Mouse (Mus musculus) left cerebral cortex, postnatal 10 days (tissue): ENCODE measurements around the gene 1110008P14Rik. TPM values are rescaled to one million over a fixed set of nuclear protein-coding genes. Genes with fewer than 3 reads are reported as not detected.

Experiments used
- DNase-seq, 2 experiments: peaks; one replicate each; pipeline ENCODE4 v3.0.0; 2021 to 2022; ENCODE audit warnings: low spot score in 2 of 2, mixed read lengths in 1 of 2; ENCODE audit errors: extremely low spot score in 1 of 2
- intact Hi-C: fragments of 180-260 bp; cut with DNase I; formaldehyde crosslinking; loops from one replicate; pipeline ENCODE4 v1.15.1; 2025
- total RNA-seq, 2 experiments: library from RNA; stranded (reverse); gene quantifications; 2 replicates each; pipeline ENCODE4 v1.2.3; 2021

1110008P14Rik gene
- total RNA-seq, 2 experiments from 2014 or later = 168 to 176 TPM

- intact Hi-C loops = no loop called here
- no peak for DNase-seq
Observed at GRCm38 (mm10) chr2:32349625-32350255, 32.0 kb downstream of the 1110008P14Rik start.

GRCm38 (mm10) chr2:32348311-32348710 is 33.4 kb downstream of the 1110008P14Rik start:
- intact Hi-C loops = no loop called here
- DNase-seq = no peak

GRCm38 (mm10) chr2:32347019-32347418 is 34.7 kb downstream of the 1110008P14Rik start:
- intact Hi-C loops = no loop called here
- no peak for DNase-seq

GRCm38 (mm10) chr2:32344598-32345321 is 37.0 kb downstream of the 1110008P14Rik start:
- no peak for DNase-seq
- intact Hi-C loops = no loop called here

- intact Hi-C loops = no loop called here
- peak in 1 of 2 experiments; percentile 53 for DNase-seq
Observed at GRCm38 (mm10) chr2:32344056-32344455, 37.7 kb downstream of the 1110008P14Rik start.

GRCm38 (mm10) chr2:32343351-32343671 is 38.4 kb downstream of the 1110008P14Rik start:
- DNase-seq = no peak
- intact Hi-C loops = no loop called here

GRCm38 (mm10) chr2:32342539-32343350 is 39.0 kb downstream of the 1110008P14Rik start:
- DNase-seq = peak in 1 of 2 experiments; percentile 64
- intact Hi-C loops = no loop called here

GRCm38 (mm10) chr2:32342039-32342438 is 39.7 kb downstream of the 1110008P14Rik start:
- DNase-seq = no peak
- intact Hi-C loops = no loop called here

- DNase-seq = peak in 1 of 2 experiments; percentile 26
- intact Hi-C loops = no loop called here
Observed at GRCm38 (mm10) chr2:32341634-32341939, 40.2 kb downstream of the 1110008P14Rik start.

- intact Hi-C loops = no loop called here
- peak in 1 of 2 experiments; percentile 31 for DNase-seq
Observed at GRCm38 (mm10) chr2:32340836-32341633, 40.7 kb downstream of the 1110008P14Rik start.

- peak in 1 of 2 experiments; percentile 45 for DNase-seq
- intact Hi-C loops = no loop called here
Observed at GRCm38 (mm10) chr2:32339912-32340642, 41.7 kb downstream of the 1110008P14Rik start.

GRCm38 (mm10) chr2:32335888-32336287 is 45.9 kb downstream of the 1110008P14Rik start:
- intact Hi-C loops = no loop called here
- DNase-seq = peak in 1 of 2 experiments; percentile 41

- DNase-seq = no peak
- intact Hi-C loops = no loop called here
Observed at GRCm38 (mm10) chr2:32332159-32332558, 49.6 kb downstream of the 1110008P14Rik start.

- intact Hi-C loops = no loop called here
- DNase-seq = no peak
Observed at GRCm38 (mm10) chr2:32329531-32329930, 52.2 kb downstream of the 1110008P14Rik start.

GRCm38 (mm10) chr2:32328911-32329460 is 52.8 kb downstream of the 1110008P14Rik start:
- intact Hi-C loops = no loop called here

GRCm38 (mm10) chr2:32327200-32327599 is 54.5 kb downstream of the 1110008P14Rik start:
- no peak for DNase-seq
- intact Hi-C loops = no loop called here

More at GRCm38 (mm10) chr2:32328911-32329460, 52.8 kb downstream of the 1110008P14Rik start:
- DNase-seq = no peak
